Mouse (Mus musculus) erythroblast, embryonic 14.5 days (primary cell): ENCODE results near the gene Zbp1.

Experiments
- GATA1 ChIP-seq: IDR thresholded peaks from 2 replicates; pipeline ENCODE4 v1.6.1; 2012; ENCODE audit warnings: low read length, inconsistent platforms, mixed read lengths
- TAL1 ChIP-seq: IDR thresholded peaks from 3 replicates; pipeline ENCODE4 v1.6.1; 2012; ENCODE audit warnings: low read length, inconsistent platforms, mixed read lengths

- TF ChIP-seq GATA1 (no peak), TAL1 (no peak)
Measured at GRCm38 (mm10) chr2:173157376-173157775, 61.3 kb downstream of the Zbp1 start.
